Mouse (Mus musculus) retina, postnatal 1 day (tissue): ENCODE data around the gene Plk2.
"Not testable (repeated sequence)": the region's sequence is repeated elsewhere in the genome, so short reads cannot be mapped to it uniquely, and the experiment has no call there.

ENCODE experiments used
- DNase-seq: peaks from one replicate; pipeline ENCODE4 v3.0.0-alpha.2; 2012

Plk2 gene

DNA sequence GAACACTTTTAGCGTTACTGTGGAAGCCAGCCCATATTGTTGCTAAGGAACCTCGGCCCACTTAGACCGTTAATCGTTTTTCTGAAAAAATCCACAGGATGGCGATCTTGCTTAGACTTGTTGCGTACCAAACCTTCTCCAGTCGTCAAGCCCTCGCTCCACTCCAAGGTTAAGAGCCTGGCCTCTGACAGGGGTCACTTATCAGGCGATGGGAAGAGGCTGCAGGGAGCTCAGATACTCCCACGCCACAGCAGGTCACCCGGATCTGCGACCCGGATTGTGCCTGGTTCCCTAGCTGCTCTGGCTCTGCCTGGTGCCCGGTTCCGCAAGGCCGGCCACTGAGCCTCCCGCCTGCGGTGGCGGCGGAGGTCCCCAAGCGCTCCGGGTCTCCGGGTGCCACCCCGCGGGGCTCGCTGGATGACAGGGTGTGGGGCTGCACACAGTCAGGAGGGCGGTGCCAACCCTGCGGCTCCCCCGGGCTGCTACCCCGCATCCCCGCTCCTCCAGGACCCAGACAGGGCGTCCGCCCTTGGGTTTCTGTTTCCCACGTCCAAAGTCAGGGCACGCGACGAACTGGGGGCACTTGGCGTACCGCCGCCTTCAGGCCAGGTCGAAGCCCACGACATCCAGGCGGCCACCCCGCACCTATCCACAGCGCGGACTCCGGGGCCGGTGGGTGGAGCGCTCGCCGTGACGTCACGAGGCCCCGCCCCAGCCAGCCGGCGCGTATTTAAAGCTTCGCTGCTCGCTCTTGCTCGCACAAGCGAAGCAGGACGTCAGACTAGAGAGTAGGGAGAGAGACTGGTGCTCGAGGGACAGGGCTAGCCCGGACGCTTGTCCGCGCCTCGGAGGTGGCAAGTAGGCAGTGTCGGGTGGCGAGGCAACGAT, at the start of gene Plk2:
TSS of gene Plk2 (plus strand) at position 756 of the 888 bp plus-strand sequence.
- DNase-seq = peak; percentile 93

DNA sequence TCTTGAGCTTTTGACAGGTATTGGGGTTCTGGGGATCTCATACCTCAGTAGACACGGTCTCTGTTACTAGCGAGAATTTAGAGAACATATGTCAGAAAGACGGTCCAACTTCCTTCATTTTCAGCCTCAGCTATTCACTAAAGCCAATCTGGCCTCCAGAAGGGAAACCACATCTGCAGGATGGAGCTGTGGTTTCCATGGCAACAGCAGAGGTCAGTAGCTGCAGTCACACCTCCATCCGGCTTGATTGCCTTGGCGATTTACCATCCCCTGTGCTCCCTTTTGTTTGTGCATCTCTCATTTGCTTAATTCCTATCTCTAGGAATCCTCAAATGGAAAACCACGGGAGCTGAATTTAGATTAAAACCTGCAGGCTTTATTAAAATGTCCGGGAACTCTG, 48.1 kb upstream of the Plk2 start:
- DNase-seq = peak; percentile 30

DNA sequence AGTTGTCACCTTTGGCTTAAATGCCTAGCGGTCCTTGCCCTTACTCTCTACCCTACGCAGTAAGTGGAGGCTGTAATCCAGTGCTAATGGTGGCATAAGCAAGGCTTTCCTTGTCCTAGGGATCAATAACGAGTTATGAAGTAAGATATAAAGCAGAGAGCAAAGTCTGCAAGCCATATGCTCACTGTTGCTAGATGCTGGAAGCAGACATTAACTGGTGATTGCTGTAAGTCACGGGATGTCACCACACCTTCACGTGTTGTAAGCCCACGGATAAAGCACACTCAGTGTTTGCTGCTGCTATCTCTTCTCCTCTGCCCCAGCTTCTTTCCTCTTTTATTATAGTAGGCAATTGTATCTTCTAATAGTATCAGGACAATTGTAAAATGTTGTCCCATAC, 43.8 kb upstream of the Plk2 start:
- no peak for DNase-seq

DNA sequence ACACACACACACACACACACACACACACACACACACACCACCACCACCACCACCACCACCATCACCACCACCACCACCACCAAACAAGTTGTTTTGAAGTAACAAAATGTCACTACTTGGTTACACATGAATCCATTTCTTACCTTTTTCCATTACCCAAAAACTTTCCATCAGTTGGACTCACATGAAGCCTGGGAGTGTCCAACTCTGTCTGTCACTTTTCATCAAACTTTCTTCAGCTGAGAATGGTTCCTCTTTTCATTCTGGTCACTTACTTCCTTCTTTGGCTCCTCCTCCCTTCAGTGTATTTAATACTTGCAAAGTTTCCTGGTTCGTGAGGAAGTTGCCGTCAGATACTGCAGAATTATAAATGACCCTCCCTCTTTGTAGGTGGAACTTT, 37.9 kb upstream of the Plk2 start, which contains the start of gene Gapt:
TSS of gene Gapt (minus strand) at position 259 of the 400 bp plus-strand sequence.
- no peak for DNase-seq

DNA sequence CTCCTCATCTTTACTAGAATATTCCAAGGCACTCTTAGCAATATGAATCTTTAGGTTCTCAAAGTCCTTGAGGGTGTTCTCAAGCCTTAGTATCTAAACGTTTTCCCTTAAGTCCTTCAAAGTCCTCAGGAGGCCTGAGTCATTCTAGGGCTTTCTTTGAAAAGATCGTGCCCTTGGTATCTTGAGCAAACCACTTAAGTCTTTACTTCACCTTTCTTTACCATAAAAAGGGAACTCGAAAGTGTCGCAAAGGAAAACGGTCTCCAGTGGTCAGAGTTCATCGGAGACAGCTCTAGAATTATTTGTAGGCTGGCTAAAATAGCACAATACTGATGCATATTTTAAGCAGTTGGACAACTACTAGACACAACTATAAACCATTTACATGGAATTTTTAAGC, 31.1 kb upstream of the Plk2 start:
- DNase-seq = no peak

DNA sequence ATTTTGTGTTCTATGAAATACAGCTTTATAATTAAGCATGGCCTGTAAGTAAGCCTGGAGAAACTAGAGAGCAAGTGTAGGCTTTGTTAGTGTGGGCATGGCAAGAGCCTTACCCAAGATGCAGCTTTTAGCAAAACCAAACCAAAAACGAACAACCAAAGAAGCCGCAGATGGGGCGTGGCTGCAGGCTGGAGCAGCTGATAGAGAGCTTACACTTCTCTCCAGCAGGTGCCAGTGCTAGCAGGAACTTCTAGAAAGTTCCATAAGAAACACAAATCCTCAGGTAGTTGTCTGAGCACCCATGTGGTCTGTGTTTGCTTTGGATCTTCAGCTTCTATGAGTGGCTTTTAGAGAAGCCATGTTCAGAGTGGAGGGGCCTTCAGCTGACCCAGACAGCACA, 28.4 kb upstream of the Plk2 start:
- no peak for DNase-seq

DNA sequence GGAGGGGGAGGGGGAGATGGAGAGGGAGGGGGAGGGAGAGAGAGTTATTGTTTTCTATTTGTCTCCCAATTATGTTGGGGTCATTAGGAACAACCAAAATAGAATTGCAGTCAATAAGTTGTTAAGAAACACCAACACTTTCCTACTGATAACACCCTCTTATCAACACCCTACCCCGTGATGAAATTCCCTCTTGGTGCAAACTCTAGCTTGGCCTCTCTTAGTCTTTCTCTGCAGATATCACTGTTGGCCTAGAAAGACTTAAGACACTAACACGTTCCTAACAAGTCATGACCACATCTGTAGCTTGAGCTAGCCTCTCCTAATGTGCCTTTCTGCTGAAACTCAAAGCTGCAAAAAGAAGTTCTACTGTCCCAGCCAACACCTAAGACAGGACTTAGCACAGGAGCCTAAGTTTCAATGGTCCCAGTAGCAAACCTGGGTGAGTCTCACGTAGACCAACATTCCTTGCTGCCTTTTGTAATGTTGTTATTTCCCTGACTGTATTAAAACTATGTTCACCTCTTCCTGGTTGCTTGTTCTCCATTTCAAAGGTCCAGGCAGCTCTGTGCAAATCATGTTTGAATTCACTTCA, 26.8 kb upstream of the Plk2 start:
- DNase-seq = no peak

DNA sequence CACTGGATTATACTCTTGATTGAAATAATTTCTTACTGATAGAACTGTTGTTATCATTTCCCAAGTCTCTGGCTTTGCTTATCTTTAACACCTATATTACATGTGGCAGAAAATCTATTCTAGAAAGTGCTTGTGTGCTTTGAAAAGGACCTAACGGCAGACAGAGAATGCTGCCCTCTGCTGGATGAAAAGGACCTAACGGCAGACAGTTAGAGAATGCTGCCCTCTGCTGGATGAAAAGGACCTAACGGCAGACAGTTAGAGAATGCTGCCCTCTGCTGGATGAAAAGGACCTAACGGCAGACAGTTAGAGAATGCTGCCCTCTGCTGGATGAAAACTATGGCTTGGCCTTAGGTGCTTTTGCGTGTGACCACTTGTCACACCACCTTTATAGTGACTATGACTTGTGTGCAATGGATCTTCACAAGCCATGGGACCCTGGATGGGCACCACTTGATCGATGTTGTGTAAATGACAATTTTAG, 26.2 kb upstream of the Plk2 start:
- peak; percentile 57 for DNase-seq

DNA sequence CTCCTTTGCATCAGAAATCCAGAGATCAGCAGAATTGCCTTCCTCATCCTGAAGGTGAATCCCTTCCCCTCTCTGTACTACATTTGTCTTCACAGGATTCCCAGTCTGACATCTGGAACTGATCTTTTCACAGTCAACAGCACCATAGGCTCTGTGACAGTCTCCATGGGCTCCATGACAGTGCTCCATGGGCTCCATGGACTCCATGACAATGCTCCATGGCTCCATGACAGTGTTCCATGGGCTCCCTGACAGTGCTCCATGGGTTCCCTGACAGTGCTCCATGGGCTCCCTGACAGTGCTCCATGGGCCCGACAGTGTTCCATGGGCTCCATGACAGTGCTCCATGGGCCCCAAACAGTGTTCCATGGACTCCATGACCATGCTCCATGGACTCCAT, 25.2 kb upstream of the Plk2 start:
- DNase-seq = no peak

DNA sequence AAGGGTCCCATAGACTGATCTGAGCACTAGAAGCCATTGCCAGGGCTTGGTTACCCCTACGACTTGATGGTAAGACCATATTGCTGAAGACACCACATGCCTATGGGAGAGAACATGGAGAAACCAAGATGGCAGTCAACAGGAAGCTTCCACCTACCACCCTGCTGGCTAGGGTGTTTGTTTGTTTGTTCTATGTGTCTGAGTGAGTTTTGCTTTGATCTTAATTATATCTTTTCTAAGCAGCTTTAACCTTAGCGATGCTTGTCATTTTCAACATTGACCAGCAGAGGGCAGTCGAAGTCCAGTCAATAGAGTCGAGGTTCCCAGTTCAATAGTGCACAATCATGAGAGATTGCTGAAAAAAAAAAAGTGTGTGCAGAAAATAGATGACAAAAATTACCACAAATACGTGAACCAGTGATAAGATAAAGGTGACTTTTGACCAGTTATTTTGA, 12.4 kb upstream of the Plk2 start:
- DNase-seq = peak; percentile 74

DNA sequence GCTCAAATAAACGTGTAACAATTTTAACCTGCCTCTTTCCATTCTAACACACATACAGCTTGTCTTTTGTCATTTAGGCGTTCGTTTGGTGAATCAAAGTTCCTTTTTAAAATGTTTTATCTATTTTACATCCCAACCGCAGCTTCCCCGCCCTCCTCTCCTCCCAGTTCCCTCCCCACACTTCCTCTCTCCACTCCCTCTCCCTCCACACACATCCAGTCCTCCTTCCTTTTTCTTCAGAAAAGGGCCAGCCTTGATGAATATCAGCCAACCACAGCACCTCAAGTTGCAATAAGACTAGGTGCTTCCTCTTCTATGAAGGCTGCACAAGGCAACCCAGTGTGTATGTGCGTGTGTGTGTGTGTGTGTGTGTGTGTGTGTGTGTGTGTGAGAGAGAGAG, 10.3 kb upstream of the Plk2 start:
- no peak for DNase-seq

DNA sequence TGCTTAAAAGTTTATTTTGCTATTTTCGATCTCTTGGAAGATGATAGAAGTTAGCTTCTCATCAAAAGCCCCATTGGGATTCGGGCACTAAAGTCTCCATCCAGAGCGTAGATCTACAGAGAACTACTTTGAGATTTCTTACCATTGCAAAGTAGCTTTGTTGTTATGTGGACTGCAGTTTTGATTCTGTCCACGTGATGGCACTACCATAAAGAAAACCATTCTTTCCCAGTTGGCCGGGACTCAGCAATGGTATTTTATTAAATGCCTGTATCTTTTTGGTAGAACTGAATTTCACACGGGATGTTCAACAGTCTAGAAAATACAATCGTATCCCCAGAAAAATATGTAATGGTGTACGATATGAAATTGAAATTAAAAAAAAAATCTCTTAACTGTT, 2.6 kb upstream of the Plk2 start:
- peak; percentile 76 for DNase-seq

DNA sequence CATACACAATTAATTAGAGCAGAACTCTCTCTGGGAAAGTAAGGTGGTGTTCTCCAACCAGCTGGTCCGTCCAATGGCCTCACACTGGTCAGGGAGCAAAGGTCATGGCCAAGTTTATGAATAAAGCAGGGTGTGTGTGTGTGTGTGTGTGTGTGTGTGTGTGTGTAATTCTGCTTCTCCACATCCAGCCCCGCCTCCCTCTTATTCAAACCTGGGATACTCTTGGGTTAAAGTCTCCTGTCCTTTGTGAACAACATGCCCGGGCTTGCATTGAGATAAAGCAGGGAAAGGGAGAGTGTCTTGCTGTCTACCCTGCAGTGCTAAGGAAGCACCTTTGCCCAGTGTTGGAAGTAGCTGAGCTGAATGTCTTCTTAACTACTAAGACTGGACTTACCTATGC, 2.2 kb upstream of the Plk2 start:
- DNase-seq = peak; percentile 38

DNA sequence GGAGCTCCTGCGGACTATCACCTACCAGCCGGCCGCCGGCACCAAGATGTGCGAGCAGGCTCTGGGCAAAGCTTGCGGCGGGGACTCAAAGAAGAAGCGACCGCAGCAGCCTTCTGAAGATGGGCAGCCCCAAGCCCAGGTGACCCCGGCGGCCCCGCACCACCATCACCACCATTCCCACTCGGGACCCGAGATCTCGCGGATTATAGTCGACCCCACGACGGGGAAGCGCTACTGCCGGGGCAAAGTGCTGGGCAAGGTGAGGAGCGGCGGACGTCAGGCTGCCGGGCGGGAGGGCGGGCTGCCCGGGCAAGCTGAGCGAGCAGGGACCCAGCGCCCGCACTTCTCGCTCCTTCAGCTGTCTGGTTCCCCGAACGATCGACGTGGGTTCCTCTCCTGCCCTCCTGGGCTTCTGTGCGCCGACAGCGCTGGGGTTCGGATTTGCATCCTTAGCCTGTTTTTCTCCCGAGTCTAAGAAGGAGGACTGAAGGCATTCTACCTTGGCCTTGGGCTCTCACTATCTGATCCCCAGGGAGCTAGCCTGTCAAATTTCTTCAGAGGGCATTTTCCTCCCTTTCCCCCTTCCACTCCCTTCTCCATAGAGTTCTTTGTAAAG, 441 bp downstream of the Plk2 start:
- DNase-seq = peak; percentile 43

DNA sequence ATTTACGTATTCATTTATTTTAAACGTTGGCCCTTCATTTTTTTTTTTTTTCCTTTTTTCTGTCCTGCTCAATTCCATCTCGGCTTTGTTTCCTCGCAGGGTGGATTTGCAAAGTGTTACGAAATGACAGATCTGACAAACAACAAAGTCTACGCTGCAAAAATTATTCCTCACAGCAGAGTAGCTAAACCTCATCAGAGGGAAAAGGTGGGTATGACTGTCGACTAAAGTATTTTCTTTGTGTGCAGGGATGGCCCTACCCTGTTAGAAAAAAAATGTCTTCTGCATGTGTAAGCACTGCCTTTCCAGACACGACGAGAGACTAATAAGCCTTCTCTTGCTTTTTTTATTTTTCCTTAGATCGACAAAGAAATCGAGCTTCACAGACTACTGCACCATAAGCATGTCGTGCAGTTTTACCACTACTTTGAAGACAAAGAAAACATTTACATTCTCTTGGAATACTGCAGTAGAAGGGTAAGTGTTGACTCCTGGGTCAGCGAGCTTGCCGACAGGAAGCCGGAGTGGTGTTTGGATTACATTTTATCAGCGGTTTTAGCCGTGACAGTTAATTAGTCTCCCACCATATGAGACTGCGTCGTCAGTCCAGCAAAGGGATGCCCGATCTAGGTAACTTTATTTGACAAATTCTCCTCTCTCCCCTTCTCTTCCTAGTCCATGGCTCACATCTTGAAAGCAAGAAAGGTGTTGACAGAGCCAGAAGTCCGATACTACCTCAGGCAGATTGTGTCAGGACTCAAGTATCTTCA, 1.3 kb downstream of the Plk2 start:
- peak; percentile 36 for DNase-seq

DNA sequence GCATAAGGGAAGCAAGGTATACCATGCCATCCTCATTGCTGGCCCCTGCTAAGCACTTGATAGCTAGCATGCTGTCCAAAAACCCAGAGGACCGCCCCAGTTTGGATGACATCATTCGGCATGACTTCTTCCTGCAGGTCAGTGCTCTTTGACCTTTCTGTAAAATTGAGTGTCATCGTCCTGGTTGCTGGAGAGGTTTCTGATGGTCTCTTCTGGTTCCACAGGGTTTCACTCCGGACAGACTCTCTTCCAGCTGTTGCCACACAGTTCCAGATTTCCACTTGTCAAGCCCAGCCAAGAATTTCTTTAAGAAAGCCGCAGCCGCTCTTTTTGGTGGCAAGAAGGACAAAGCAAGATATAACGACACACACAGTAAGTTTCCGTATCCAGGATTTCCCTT, 2.9 kb downstream of the Plk2 start:
- no peak for DNase-seq

DNA sequence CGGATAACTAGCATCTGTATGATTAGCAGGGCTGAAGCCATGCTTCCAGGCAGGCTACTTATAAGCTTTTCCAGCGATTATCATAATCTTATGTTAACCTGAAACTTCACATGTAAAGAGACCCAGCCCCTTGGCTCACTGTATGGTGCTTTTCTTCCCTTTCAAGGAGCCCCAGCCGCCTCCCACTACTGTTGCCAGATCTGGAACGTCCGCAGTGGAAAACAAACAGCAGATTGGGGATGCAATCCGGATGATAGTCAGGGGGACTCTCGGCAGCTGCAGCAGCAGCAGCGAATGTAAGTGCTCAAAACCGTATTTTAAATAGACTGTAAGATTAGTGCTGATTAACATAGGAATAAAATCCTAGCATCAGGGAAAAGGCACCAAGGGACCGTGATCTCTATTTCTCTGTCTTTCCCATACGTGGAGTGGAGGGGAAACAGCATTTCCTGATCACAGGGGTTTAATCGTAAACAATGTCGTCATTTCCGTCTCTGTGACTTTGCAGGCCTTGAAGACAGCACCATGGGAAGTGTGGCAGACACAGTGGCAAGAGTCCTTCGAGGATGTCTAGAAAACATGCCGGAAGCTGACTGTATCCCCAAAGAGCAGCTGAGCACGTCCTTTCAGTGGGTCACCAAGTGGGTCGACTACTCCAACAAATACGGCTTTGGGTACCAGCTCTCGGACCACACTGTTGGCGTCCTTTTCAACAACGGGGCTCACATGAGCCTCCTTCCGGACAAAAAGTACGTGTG, 3.8 kb downstream of the Plk2 start:
- DNase-seq = peak; percentile 11

DNA sequence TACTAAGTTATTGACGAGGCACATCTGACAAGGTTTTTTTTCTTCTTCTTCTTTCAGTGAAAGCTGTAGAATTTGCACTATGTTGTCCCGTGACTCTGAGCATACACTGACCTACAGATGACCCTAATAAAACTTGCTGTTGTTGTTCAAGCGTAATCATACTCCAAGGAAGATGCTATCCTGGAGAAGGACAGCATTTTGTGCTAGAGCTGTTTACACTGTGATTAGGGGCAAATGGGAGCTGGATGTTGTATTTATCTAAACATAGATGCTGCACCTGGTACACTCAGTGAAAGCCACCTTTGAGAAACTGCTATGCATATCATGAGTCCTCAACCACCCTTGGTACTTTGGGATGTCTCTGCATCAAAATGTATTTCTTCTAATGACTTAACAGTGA, 6.6 kb downstream of the Plk2 start:
- DNase-seq = no peak

DNA sequence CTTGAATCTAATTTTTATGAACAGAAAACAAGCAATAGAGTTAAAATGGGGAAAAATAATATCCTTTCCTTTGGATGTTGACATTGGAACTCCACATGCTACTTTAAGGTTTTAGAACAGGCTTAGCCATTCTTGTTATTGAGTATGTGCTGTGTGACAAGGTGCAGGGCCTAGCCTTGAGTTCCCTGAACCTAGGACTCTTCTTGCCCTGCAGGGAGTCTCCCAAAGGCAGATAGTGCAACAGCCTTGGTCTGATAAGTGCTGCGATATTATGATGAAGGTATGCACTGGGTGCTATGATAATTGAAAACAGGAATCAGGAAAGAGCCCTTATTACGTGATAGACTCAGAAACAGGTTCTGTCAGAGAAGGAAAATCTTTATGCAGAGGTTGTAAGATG, 7.0 kb downstream of the Plk2 start:
- DNase-seq = no peak

DNA sequence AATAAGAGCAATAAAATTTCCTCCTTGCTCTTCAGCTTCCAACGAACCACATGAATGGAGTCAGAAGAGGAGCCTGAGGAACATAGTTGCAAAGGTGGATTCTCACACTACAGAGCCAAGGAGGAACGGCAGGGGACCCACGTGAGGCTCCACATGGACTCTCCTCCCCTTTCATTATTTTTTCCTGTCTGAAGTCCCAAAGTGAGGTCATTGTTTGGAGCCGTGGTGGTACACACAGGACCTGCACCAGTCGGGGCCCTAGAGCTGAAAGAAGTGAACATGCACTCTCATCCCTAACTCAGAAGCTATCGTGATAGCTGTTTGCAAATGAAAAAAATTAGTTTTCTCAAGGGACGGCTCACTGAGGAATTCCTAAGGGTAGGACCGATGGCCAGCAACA, 9.2 kb downstream of the Plk2 start:
- DNase-seq = no peak

DNA sequence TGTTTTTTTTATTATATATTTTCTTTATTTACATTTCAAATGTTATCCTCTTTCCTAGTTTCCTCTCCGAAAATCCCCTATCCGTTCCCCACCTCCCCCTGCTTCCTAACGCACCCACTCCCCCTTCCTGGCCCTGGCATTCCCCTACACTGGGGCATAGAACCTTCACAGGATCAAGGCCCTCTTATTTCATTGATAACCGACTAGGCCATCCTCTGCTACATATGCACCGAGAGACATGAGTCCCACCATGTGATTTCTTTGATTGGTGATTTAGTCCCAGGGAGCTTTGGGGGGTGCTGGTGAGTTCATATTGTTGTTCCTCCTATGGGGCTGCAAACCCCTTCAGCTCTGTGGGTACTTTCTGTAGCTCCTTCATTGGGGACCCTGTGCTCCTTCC, 9.8 kb downstream of the Plk2 start:
- not testable (repeated sequence) for DNase-seq

DNA sequence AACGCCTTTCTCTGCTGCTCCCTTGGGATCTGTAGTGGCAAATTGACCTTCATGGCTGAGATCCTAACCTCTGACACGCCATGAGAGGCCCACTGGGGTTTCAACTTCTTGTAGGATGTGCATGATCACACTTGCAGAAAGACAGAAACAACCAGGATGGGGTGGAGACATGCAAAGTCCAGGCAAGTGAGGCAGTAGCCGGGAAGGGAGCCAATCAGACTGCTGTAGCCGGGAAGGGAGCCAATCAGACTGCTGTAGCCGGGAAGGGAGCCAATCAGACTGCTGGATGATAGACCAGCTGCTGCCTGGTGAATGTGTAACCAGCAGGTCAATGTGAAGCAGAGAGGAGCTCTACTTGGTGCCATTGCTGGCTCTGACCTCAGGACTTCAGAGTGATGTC, 11.3 kb downstream of the Plk2 start:
- DNase-seq = no peak
